Mouse (Mus musculus) gastrocnemius, postnatal 14 days (tissue): Measurements from ENCODE around the gene Ctsa. TPM values are rescaled to one million over a fixed set of nuclear protein-coding genes. Genes with fewer than 3 reads are reported as not detected.
A peak's percentile ranks its signal among the peaks of the same experiment; 100 is the strongest.
"Not testable (repeated sequence)": the region's sequence is repeated elsewhere in the genome, so short reads cannot be mapped to it uniquely, and the experiment has no call there.

Experiments used
- DNase-seq: peaks from one replicate; pipeline ENCODE4 v3.0.0; 2021; ENCODE audit warnings: mixed read lengths
- intact Hi-C: fragments of 180-260 bp; cut with DNase I; formaldehyde crosslinking; loops from one replicate; pipeline ENCODE4 v1.15.1; 2025; ENCODE audit warnings: low total_unique reads
- total RNA-seq, 2 experiments: library from RNA; stranded (reverse); gene quantifications; 2 replicates each; pipeline ENCODE4 v1.2.3; 2021

The Ctsa gene
- total RNA-seq, 2 experiments from 2014 or later, result 51.4 to 55.2 TPM

DNA sequence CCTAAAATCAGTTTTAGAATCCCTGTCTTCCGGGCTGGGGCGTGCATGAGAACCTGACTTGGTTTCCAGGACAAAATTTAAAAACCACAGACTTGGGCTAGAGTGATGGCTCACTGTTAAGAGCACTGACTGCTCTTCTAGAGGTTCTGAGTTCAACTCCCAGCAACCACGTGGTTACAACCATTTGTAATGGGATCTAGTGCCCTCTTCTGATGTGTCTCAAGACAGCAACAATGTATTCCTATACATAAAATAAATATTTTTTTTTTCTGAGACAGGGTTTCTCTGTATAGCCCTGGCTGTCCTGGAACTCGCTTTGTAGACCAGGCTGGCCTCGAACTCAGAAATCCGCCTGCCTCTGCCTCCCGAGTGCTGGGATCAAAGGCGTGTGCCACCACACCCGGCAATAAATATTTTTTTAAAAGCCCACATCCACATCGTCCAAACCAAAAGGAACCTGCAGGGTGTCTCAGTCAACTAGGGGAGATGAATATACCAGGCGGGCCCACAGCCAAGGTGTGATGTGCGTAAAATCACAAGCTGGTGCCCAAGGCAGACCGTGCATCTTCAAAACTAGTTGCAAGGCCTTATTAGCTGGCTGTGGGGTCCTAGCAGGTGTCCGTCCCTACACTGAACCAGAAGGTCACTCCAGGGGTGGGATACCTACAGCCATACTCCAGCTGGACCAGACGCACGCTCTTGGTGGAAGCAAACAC, 483 bp upstream of the Ctsa start:
- intact Hi-C loops, result loop anchor here (10.0 kb wide), 1 partner anchor 63 kb away; no protein-coding TSS in a partner anchor
- no peak for DNase-seq

DNA sequence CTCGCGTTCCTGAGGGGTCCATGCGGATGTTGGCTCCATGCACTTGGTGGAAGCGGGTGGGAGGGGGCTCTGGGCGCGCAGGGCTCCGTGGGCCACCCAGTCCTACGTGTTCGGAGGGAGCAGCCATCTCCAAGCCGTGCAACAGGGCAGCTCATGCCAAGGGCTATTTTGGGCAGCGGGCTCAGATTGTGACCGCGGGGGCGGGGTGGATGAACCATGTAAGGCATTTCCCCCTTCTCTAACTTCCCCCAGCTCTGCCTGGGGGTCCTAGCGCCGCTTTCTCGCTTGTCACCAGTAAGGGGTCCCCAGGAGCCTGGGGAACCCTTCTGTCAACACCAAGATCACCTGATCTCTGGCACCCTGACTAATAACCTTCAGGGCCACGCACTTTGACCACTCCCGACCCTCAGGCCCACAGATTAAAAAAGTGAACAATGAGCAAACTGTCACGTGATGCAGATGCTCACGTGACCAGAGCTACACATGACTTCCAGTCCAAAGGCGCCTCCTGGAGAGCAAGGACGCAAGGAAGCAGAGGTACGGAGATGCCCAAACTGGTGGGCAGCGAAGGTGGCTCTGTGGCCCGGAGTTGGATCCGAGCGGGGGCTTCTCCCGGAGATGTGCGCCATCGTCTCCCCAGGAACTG, 764 bp downstream of the Ctsa start, which contains the start of gene Neurl2:
Neurl2 (minus strand) TSS at position 143 of the 646 bp plus-strand sequence.
- intact Hi-C loops, result loop anchor here (10.0 kb wide), 1 partner anchor 61 kb away; no protein-coding TSS in a partner anchor
- DNase-seq, result peak; percentile 90

DNA sequence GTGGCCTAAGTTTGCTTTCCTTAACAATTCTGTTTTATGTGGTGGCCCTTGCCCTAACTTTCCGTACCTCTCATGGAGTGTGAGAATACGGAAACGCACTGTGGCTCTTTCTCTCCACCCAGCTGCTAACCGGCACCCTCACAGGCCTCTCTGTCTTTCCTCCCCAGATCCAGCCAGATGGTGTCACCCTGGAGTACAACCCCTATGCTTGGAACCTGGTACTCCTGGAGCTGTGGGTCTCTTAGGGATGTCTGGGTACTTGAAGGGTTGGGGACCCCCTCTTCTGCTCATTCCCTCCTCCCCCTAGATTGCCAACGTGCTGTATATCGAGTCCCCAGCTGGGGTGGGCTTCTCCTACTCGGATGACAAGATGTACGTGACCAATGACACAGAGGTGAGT, 1.9 kb downstream of the Ctsa start:
- no peak for DNase-seq
- intact Hi-C loops, result loop anchor here (10.0 kb wide), 1 partner anchor 60 kb away; no protein-coding TSS in a partner anchor

DNA sequence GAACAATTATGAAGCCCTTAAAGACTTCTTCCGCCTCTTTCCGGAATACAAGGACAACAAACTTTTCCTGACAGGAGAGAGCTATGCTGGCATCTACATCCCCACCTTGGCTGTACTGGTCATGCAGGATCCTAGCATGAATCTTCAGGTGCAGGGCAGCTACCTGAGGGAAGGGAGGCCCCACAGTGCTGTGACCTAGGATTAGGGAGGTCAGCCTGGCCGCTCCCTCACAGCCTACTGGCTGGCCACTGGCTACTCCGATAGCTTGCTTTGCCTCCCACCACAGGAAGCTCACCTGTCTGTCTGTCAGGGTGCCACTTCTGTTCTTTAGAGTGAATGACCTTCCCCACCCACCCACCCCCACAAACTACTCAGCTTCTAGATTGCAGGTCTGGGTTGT, 2.5 kb downstream of the Ctsa start:
- DNase-seq, result no peak
- intact Hi-C loops, result loop anchor here (5.0 to 10.0 kb wide), 2 partner anchors 37 to 60 kb away; no protein-coding TSS in a partner anchor

DNA sequence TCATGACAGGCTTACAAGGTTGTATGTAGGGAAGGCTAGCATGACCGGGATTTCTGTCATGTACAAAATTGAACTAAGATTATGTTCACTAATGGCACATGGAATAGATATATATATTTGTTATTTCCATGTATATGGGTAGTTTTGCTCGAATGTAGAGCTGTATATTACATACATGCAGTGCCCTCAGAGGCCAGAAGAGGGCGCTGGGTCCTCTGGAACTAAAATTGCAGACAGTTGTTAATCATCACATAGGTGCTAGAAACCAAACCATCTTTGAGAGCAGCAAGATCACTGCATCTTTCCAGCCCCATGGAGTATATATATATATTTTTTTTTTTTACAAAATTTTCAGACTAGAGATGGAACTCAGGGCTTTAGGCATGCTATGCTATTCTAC, 13.1 kb downstream of the Ctsa start:
- intact Hi-C loops, result no loop called here
- DNase-seq, result no peak

DNA sequence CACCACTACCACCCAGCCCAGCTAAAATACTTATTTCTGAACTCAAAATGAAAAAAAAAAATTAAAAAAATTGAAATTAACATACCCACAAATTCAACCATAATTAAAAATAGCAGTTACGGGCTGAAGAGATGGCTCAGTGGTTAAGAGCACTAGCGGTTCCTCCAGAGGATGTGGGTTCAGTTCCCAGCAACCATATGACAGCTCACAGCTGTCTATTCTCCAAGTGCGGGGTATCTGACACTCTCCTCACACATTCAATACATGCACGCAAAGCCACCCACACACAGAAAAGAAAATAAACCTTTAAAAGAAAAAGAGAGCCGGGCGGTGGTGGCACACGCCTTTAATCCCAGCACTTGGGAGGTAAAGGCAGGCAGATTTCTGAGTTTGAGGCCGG, 17.4 kb downstream of the Ctsa start:
- intact Hi-C loops, result no loop called here
- no peak for DNase-seq

DNA sequence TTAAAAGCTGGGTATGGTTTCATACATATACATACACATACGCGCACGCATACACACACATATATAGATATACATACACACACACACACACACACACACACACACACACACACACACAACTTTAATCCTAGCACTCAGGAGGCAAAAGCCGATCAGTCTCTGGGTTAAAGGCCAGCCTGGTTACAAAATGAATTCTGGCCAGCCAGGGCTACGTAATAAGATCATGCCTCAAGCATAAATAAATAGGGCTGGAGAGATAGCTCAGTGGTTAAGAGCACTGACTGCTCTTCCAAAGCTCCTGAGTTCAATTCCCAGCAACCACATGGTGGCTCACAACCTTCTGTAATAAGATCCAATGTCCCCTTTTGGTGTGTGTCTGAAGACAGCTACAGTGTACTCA, 22.9 kb downstream of the Ctsa start:
- DNase-seq, intact Hi-C loops: not testable (repeated sequence)

DNA sequence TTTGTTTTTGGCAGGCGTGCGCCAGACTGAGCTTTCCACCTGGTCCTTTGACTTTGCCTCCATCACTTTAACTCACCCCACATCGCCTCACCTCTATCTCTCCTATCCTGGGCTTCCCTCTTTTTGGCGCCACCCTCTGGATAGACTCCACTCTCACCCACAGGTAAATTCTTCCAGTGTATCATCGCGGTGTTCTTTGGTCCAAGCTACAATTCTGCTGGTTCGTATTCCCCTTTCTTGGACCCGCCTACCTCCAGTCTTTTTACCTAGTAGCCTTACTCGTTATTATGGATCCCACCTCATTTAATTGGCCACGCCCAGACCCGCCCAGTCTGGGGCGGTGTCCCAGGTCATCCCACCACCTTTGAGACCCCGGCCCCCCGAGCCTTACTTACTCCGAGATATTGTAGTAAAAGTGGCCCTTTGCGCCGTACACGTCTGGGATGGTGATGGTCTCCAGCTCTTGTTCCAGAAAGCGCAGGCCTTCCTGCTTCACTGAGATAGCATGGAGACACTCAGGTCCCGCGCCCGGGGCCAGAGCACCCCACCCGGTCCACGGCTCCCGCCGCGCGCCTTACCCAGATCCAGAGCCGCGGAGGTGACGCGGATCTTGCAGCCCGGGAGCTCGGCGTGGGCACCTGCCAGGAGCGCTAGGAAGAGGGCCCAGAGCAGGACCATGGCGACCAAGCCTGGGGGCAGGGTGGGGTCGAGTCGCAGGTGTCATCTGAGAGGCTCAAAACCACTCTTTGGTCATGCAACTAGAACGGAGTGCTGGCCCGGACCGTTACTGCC, 23.8 kb downstream of the Ctsa start:
- no peak for DNase-seq
- intact Hi-C loops, result no loop called here

DNA sequence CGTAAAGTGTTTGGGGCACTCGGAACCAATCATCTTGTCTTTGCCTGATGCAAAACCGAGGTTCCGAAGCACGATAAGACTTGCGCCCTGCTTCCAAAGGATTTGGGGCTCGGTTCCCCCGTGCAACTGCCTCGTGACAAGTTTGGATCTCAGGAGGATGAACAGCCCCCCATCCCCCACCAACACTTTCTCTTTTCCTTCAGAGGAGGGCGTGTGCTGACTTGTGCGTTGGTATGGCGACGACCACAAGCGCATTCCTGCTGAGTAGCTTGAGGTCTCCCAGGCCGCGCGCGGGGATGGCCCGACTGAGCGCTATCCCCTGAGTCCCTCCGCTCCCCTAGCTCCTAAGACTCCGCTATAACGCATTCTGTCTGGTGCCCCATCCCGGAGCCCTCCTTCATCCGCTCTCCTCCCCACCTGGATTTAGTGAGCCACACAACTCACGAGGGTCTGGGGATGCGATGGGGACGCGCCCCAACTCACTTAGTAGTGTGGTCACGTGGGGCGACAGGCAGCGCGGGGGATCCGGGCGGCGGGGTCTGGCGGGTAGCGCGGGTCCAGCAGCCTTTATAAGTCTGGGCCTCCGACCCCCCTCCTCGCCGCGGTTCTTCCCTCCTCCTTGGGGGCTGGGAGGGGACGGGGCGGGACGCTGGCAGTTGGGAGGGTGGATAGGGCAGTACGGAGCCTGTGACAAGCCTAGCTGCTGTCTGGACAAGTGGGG, 24.6 kb downstream of the Ctsa start, which contains the start of gene Pltp:
Pltp (minus strand) TSS at position 611 of the 721 bp plus-strand sequence.
- peak; percentile 45 for DNase-seq
- intact Hi-C loops, result no loop called here

DNA sequence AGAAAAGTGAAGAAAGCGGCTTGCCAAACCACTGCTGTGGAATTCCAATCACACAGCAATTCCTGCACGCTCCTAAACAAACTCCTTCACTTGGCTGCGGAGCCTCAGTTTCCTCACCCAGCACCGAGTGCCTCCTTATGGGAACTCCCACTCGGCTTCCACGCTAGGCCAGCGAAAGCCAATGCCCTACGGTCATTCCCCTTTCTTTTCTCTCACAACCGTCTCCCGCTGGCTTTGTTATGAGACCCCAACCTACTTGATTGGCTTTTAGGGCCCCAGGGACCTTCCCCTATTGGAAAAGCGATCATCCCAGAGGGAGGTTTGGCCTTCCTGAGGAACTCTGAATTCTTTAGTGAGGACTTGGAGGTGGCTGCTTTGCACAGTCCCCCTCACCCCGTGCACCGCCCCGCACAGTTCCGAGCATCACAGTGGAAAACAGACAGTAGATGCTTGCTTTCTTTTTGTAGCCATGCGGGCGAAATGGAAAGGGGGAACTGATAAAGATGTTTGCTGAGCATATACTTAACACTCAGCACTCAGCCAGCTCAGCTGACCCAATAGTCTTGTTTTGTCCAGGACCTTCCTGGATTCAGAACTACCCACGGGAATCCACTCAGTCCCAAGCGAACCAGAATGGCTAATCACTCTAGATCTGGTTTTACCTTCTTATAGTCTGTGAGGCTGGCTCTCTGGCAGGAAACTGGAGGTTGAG, 25.3 kb downstream of the Ctsa start:
- intact Hi-C loops, result no loop called here
- DNase-seq, result no peak

DNA sequence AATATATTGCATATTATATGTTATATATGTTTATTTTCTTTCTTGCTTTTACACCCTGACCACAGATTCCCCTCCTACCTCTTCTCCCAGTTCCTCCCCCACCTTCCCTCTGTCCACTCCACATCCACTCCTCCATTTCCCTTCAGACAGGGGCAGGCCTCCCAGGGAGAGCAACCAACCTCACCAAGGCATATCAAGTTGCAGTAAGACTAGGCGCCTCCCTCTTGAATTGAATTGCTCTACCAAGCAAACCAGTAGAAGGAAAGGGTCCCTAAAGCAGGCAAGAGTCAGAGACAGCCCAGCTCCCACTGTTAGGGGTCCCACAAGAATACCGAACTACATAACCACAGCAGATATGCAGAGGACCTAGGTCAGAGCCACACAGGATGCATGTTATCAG, 26.5 kb downstream of the Ctsa start:
- intact Hi-C loops, result no loop called here
- no peak for DNase-seq

DNA sequence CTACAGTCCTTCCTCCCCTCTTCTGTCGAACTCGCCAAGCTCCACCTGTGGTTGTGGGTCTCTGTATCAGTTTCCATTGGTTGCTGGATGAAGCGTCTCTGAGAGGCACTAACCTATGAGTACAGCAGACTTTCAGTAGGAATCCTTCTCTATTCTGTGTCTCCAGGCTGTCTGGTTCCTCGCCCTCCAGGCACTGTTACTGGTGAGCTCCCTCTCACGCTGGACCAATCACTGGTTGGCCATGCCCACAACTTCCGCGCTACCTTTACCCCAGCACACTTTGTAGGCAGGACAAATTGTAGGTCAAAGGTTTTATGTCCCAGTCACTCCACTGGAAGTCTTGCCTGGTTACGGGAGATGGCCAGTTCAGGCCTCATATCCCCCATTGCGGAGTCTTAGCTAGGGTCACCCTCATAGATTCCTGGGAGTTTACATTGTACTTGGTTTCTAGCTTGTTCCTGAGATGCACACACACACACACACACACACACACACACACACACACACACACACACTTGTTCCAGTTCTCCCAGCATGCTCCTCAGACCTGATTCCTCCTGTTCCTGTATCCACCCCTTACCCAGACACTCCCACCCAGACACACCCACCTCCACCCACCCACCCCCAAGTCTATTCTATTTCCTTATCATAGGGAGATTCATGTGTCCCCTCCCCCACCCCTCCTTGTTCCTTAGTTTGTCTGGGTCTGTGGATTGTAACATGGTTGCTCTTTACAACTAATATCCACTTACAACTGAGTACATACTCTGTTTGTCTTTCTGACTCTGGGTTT, 27.2 kb downstream of the Ctsa start:
- intact Hi-C loops, result no loop called here
- DNase-seq, result no peak

DNA sequence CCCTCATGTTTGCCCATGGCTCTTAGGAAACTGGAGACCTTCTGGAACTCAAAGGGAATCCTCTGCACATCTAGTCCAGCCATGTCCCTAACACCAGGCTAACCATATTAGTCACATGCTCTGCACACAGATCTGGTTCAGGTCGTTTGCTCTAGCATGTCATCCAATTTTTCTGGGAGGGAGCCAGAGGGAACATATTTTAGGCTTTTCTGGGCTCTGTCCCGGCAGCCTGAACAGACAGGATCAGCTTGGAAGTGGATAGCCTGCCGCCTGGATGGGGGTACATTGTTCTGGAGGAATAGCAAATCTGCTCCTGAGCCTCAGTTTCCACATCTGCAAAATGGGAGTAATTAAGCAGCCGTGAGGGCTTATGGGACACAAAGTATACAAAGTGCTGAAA, 28.4 kb downstream of the Ctsa start:
- DNase-seq, result no peak
- intact Hi-C loops, result no loop called here

DNA sequence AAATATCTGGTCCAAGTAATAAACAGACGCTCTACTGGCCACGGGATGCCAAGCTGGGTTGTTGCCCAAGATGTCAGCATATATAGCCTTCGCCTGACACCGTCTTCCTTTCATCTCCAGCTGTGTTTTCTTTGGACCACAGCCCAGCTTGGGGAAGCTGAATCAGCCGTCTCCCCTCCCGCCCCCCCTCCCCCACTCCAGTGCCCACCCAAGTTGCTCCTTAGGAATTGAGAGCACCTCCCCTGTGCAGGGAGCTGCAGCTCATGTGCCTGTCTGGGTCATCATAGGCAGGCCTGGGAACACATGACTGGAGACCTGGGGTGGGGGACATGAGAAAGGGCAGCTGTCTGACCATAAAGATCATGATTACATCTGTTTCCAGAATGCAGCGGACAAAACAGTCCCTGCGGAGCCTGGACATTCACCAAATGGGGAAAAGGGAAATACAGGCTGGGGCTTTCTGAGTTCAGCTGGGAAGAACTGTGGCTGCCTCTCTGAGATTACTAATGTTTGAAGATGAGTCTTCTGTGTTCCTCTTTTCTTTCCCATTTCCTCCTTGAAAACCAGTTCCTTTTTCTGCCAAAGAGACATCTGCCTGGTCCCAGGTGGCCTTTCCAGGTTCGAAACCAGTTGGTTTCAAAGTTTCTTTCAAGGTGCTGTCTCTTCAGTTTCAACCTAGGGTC, 29.6 kb downstream of the Ctsa start:
- intact Hi-C loops, result no loop called here
- peak; percentile 72 for DNase-seq

DNA sequence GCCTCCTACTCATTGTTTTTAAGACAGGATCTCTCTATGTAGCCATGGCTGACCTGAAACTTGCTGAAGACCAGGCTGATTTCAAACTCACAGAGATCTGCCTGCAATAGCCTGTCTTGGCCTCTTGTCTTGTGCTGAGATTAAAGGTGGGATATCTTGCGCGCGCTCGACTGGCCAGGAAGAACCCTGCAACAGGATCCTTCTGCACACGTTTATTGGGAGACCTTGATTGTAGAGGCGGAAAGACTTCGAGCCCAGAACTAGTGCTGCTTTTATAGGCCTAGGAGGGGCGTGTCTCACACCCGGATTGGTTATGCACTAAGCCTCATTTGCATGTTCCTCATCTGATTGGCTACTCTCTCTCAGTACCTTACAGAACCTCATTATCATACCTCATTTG, 30.7 kb downstream of the Ctsa start:
- DNase-seq, intact Hi-C loops: not testable (repeated sequence)

DNA sequence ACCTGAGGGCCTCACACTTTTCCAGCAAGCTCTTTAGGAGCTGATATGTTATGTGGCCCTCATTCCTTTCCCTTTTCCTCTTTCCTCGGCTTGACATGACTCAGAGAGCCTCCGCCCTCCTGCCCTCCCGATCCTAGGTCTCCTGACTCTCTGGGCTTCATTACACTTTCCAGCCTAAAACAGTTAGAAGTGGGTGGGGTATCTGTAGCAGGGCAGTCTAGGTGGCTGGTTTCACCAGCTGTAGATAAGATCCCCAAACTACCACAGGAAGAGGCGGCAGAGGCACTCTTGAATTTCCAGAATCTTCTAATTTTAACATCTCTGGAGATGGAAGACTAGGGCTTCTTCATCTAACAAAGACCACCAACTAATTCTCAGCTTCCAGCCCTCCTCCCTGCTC, 31.9 kb downstream of the Ctsa start:
- no peak for DNase-seq
- intact Hi-C loops, result no loop called here

DNA sequence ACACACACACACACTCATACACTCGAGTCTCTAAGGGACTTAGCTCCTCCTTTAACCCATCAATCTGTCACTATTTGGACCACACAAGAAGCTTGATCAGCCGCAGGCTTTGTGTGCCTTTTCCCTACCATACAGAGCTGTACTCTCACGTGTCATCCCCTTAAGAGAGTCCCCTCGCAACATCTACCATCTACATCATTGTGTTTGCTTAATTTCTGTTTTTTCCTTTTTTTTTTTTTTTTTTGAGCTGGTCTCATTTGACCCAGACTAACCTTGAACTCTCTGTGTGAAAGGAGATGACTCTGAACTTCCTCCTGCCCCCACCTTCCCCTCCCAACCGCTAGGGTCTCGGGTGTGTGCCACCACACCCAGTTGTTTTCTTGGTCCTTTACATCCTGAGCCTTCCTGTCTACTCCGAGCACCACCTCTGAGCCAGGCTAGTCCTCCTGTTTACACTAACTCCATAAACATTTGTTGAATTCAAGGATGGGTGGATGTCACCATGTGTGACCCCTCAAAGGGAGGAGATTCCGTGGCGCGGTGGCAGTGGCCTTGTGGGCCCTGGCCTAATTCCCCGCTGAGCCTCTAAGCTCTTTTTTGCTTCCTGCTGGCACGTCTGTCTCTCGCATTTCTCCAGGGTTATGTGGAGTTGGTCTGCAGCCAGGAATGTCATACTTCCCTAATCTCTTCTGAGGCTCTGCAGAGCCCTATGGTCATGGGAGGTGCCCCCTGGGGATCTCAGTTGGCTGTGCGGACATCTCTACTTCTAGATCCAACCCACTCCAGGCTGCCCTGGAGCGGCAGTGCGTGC, 34.3 kb downstream of the Ctsa start:
- intact Hi-C loops, result no loop called here
- DNase-seq, result peak; percentile 38
